18 mouse cellular contexts compared by ENCODE assay signal in the genomic region with DNA sequence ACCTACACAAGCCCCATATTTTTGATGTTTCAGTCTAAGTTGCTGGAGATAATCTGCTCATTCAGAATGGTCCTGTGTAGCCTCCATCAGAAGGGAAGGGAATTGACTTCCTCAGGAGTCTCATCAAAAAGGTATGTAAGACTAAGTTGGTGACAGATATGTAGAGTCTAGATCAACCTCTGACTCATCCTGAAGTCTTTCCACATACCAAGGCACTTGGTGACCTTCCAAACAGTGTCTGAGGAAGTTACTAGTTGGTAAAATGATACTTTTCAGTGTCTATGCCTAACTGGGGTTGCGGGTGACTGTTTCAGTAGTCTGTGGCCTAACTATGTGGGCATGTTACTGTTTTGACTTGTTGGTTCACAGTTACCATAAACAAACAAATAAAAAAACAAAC.
DNase-seq lines count a peak whose midpoint lies in the region; ATAC-seq lines count a peak whose summit lies in the region.
"Had no signal": no experiment of that assay in that cellular context is flagged by ENCODE, and none has a peak within 500 bp of the region (broad histone marks: within the 10 kb centered on the region; RNA-seq: fewer than 3 reads in every experiment).

No protein-coding gene starts in this region.

- ATAC-seq in megakaryocyte progenitor cell, adult 5-6 weeks (replicated peaks; ENCODE audit: poor library complexity): peak; percentile 37; the same call in 1 of the 2 replicates
- ATAC-seq: forebrain, embryonic 15.5 days; intestine, postnatal 0 days had no signal

- peak; percentile 35 for DNase-seq in gastrocnemius, adult 18-20 months (ENCODE audit: low spot score)
- no peak for DNase-seq in gastrocnemius, postnatal 25 days
- DNase-seq in 3T3-L1 (ENCODE audit: low read depth, low spot score) (peak; percentile 99), adipocyte (ENCODE audit: low spot score) (peak; percentile 70)
- DNase-seq in embryo, embryonic 9.5 days (ENCODE audit: extremely low spot score): no peak
- no peak for DNase-seq in cerebellum, adult 8-10 months
- DNase-seq in left cerebral cortex, adult 11 months (ENCODE audit: low spot score): no peak
- DNase-seq: adrenal gland, postnatal 36 days; cerebellum, adult 18-20 months; cerebellum, postnatal 14 days; gastrocnemius, adult 2 months; heart, postnatal 10 days; kidney, postnatal 4 days; lung, embryonic 14.5 days; thymus, postnatal 14 days had no signal

Comparison
In these comparisons a context has a peak if more than half of its experiments do, and no peak if none do; other contexts are left out.
1. DNase-seq: peak in gastrocnemius, adult 18-20 months (single experiment), 3T3-L1 (single experiment) and adipocyte (single experiment); none in gastrocnemius, postnatal 25 days (single experiment), embryo, embryonic 9.5 days (single experiment), cerebellum, adult 8-10 months (single experiment) and left cerebral cortex, adult 11 months (single experiment).